Mouse (Mus musculus) spleen, adult 2 months (tissue): Measurements from ENCODE around the gene Tenm4.

Experiments
- CTCF ChIP-seq: fragments of 200-500 bp; IDR thresholded peaks from 2 replicates; pipeline ENCODE4 v1.5.1; 2011; ENCODE audit warnings: mild to moderate bottlenecking, inconsistent platforms; ENCODE audit not compliant: insufficient read depth, insufficient read length, insufficient replicate concordance; ENCODE audit errors: extremely low read depth
- POLR2A ChIP-seq: fragments of 200-500 bp; IDR thresholded peaks from 2 replicates; pipeline ENCODE4 v1.6.1; 2011; ENCODE audit warnings: low read depth, low read length, inconsistent platforms

DNA sequence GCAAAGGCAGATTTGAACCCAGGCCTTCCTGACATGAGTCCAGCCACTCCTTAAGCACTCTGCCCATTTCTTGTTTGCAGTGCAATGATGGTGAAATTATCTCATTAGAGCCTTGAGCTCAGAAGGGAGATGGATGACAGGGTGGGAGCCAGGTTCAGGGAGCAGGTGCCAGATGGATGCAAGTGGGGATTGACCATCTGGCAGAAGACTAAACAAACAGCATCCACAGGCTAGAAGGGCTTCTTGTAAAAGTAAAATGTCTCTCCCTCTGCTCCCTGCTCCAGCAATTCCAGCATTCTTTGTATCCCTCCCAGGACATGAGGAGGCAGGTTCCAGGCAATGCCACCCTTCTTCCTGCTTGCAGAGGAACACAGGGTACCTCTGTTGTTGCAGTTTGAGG lies 165.3 kb downstream of the Tenm4 start:
- TF ChIP-seq POLR2A (no peak), CTCF (no peak)
